Mouse (Mus musculus): ENCODE measurements around the gene Galnt14. TPM values are rescaled to one million over a fixed set of nuclear protein-coding genes. Genes with fewer than 3 reads are reported as not detected.

The Galnt14 gene
- polyA plus RNA-seq, 1 experiment from 2014 or later, result 0.52 TPM

DNA sequence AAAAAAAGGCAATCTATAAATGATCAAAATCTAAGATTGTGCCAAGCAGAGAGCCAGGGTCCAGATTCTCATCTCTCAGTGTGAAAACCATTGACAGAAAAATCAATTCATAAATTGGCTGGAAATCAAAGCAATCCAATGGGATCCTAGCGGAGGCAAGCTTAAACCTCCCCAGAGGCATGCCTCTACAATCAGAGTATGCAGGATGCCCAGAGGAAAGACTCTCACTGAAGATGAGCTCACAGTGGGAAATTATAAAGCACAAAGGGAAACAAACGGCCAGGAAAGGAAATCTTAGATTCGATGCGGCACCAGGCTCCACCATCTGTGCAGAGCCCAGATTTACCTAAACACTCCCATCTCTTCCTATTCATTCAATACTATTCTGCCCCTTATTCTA lies 220.7 kb downstream of the Galnt14 start:
- 84% methylated on average over 4 of the region's 4 CpGs for WGBS

DNA sequence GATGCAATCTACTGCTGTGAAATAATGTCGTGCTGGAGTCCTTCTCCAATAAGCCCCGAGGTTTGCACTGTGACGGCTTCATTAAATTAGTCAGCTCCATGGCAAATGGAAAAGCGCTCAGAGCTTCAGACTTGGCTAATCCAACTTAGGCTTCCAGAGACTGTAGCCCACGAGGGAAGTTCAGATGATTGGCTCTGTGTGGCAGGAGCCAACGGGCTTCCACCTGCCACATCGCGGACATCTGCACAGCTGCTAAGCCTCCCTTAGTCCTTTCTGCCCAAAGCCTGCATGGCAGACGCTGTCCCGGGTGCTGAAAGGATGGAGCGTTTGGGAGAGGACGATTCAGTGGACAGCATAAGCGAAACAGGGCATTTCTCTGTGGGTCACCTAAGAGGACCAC lies 222.5 kb downstream of the Galnt14 start:
- Histone ChIP-seq H3K27ac (ENCODE audit: low read length) (no peak overlapping the region), H3K36me3 (ENCODE audit: control insufficient read depth, insufficient read depth, low read length) (no peaks in the 10 kb centered on the region), H3K4me2 (replicated peaks; ENCODE audit: low read depth, low read length) (no peak overlapping the region), H3K9me3 (ENCODE audit: control insufficient read depth, low read depth, low read length) (no peaks in the 10 kb centered on the region), H3K9ac (replicated peaks; ENCODE audit: low read depth, low read length) (no peak overlapping the region), H3K27me3 (ENCODE audit: control insufficient read depth, insufficient read depth, low read length) (no peaks in the 10 kb centered on the region), H3K4me3 (ENCODE audit: low read depth, low read length) (no peak overlapping the region), H3K4me1 (ENCODE audit: control insufficient read depth, insufficient read depth, low read length) (no peaks in the 10 kb centered on the region)
- WGBS, result 24% methylated on average over 13 of the region's 13 CpGs
- no peak for ATAC-seq (ENCODE audit: insufficient number of reproducible peaks, insufficient read depth, low FRiP score, low read depth)

More for the DNA sequence above, 220.7 kb downstream of the Galnt14 start:
- ATAC-seq (ENCODE audit: insufficient number of reproducible peaks, insufficient read depth, low FRiP score, low read depth), result no peak
- Histone ChIP-seq H3K9me3 (ENCODE audit: control insufficient read depth, low read depth, low read length) (no peaks in the 10 kb centered on the region), H3K36me3 (ENCODE audit: control insufficient read depth, insufficient read depth, low read length) (no peaks in the 10 kb centered on the region), H3K9ac (replicated peaks; ENCODE audit: low read depth, low read length) (no peak overlapping the region), H3K4me2 (replicated peaks; ENCODE audit: low read depth, low read length) (no peak overlapping the region), H3K27me3 (ENCODE audit: control insufficient read depth, insufficient read depth, low read length) (no peaks in the 10 kb centered on the region), H3K27ac (ENCODE audit: low read length) (no peak overlapping the region), H3K4me3 (ENCODE audit: low read depth, low read length) (no peak overlapping the region), H3K4me1 (ENCODE audit: control insufficient read depth, insufficient read depth, low read length) (no peaks in the 10 kb centered on the region)

DNA sequence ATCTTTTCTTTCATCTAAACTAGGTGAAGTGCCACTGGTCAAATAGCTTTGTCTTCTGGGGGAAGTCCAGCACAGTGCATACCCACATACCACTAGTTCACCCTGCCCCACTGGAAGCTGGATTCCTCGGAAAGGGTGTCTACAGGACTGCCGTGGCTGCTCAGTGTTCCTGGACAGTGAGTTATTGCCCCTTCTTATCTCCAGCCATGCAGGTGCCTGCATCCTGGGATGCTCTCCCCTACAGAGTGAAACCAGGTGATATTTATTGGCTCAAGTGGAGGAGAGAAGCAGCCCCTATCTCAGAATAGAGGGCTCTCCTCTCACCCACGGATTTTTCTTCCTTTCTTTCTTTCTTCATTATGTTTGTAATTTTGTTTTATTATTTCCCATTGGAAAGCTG lies 222.9 kb downstream of the Galnt14 start:
- Histone ChIP-seq H3K27me3 (ENCODE audit: control insufficient read depth, insufficient read depth, low read length) (no peaks in the 10 kb centered on the region), H3K27ac (ENCODE audit: low read length) (no peak overlapping the region), H3K4me1 (ENCODE audit: control insufficient read depth, insufficient read depth, low read length) (no peaks in the 10 kb centered on the region), H3K4me3 (ENCODE audit: low read depth, low read length) (no peak overlapping the region), H3K4me2 (replicated peaks; ENCODE audit: low read depth, low read length) (no peak overlapping the region), H3K9me3 (ENCODE audit: control insufficient read depth, low read depth, low read length) (no peaks in the 10 kb centered on the region), H3K9ac (replicated peaks; ENCODE audit: low read depth, low read length) (no peak overlapping the region), H3K36me3 (ENCODE audit: control insufficient read depth, insufficient read depth, low read length) (no peaks in the 10 kb centered on the region)
- 58% methylated on average over 3 of the region's 3 CpGs for WGBS
- ATAC-seq (ENCODE audit: insufficient number of reproducible peaks, insufficient read depth, low FRiP score, low read depth), result no peak

DNA sequence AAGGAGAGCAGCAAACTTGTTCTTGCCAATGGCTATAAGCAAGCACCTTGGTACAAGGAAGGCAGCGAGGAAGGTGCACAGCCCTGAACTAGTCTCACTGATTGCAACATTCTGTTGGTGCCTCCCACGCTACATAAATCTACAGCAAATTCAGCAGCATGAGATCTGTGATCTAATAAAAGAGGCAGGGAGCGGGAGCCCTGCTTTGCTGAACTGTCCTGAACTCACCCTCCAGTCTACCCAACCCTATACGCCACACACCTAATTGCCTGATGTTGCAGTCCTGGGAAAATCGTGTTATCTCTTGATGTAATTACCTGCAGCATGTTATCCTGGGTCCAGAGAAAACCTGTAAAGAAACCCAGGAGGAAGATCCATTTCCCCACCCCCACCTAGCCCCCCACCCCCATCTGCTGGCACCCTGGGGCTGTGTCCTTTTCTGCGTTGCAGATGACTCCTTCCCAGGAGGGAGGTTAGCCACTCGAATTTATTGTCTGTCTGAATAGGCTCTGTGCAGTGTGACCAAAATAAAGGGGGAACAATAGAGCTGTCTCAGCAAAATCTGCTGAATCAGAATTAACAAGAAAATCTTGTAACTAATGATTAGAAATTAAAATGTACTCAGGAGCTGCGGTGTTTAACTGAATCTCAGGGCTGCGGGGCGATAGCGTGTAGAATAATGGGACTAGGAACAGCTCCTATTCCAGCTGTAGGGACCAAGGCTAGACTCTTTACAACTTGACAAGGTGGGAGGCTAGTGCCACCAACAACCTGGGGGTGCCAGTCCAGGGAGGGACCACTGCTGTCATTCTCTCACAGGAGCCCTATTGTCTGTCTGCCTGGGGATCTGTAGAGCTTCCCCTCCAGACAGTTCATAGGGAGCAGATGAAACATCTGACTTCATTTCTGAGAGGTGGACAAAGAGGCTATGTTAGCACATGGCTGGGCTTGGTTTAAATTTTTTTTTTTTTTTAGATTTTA lies 232.9 kb downstream of the Galnt14 start:
- no peak overlapping the region for H3K4me3 ChIP-seq (ENCODE audit: low read depth, low read length)
- H3K27ac ChIP-seq (ENCODE audit: low read length), result no peak overlapping the region
- H3K4me1 ChIP-seq (ENCODE audit: control insufficient read depth, insufficient read depth, low read length), result no peaks in the 10 kb centered on the region
- no peak overlapping the region for H3K9ac ChIP-seq (replicated peaks; ENCODE audit: low read depth, low read length)
- H3K36me3 ChIP-seq (ENCODE audit: control insufficient read depth, insufficient read depth, low read length), result no peaks in the 10 kb centered on the region
- no peaks in the 10 kb centered on the region for H3K9me3 ChIP-seq (ENCODE audit: control insufficient read depth, low read depth, low read length)
- H3K4me2 ChIP-seq (replicated peaks; ENCODE audit: low read depth, low read length), result no peak overlapping the region
- no peak for ATAC-seq (ENCODE audit: insufficient number of reproducible peaks, insufficient read depth, low FRiP score, low read depth)
- 67% methylated on average over 11 of the region's 11 CpGs for WGBS
- H3K27me3 ChIP-seq (ENCODE audit: control insufficient read depth, insufficient read depth, low read length), result no peaks in the 10 kb centered on the region

DNA sequence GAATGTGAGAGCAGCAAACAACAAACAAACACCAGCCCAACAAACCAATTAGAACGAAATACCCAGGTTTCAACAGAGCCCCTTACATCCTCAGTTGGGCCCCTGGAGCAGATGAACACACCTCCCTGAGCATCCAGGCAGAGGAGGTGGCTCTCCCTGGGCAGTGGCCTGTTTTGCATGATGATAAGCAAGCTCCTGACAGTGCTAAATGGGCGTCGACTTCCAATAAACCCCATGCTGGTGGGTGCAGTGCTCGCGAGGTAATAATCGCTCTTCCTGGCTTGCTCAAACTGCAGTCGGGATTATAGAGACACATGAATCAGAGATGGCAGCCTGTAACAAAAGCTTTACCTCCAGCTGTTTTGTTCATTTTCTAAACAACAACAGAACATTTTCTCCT lies 235.9 kb downstream of the Galnt14 start:
- Histone ChIP-seq H3K4me2 (replicated peaks; ENCODE audit: low read depth, low read length) (no peak overlapping the region), H3K9me3 (ENCODE audit: control insufficient read depth, low read depth, low read length) (no peaks in the 10 kb centered on the region), H3K4me3 (ENCODE audit: low read depth, low read length) (no peak overlapping the region), H3K27me3 (ENCODE audit: control insufficient read depth, insufficient read depth, low read length) (no peaks in the 10 kb centered on the region), H3K4me1 (ENCODE audit: control insufficient read depth, insufficient read depth, low read length) (no peaks in the 10 kb centered on the region), H3K9ac (replicated peaks; ENCODE audit: low read depth, low read length) (no peak overlapping the region), H3K36me3 (ENCODE audit: control insufficient read depth, insufficient read depth, low read length) (no peaks in the 10 kb centered on the region), H3K27ac (ENCODE audit: low read length) (no peak overlapping the region)
- ATAC-seq (ENCODE audit: insufficient number of reproducible peaks, insufficient read depth, low FRiP score, low read depth), result no peak
- WGBS, result 57% methylated on average over 7 of the region's 7 CpGs

DNA sequence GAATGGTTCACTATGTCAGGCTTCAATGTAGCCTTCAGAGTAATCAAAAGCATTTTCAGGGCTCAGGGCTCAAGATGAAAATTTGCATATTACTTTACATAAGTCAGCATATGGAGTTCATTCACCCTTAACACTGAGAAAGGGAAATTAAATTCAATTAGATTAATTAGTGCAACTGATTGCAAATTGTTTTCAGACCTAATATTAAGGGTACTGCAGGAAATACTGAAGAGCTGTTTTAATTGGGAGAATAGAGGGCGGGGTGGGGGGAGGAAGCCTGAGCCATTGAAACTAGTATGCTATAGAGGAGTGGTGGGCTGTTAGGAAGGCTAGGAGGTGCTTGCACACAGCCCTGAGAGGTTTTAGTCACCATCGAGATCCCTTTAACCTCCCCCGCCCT lies 237.2 kb downstream of the Galnt14 start:
- H3K4me3 ChIP-seq (ENCODE audit: low read depth, low read length), result no peak overlapping the region
- H3K4me2 ChIP-seq (replicated peaks; ENCODE audit: low read depth, low read length), result no peak overlapping the region
- no peak overlapping the region for H3K9ac ChIP-seq (replicated peaks; ENCODE audit: low read depth, low read length)
- ATAC-seq (ENCODE audit: insufficient number of reproducible peaks, insufficient read depth, low FRiP score, low read depth), result no peak
- no peaks in the 10 kb centered on the region for H3K4me1 ChIP-seq (ENCODE audit: control insufficient read depth, insufficient read depth, low read length)
- 66% methylated on average over 3 of the region's 3 CpGs for WGBS
- H3K27ac ChIP-seq (ENCODE audit: low read length), result no peak overlapping the region
- H3K9me3 ChIP-seq (ENCODE audit: control insufficient read depth, low read depth, low read length), result no peaks in the 10 kb centered on the region
- no peaks in the 10 kb centered on the region for H3K36me3 ChIP-seq (ENCODE audit: control insufficient read depth, insufficient read depth, low read length)
- H3K27me3 ChIP-seq (ENCODE audit: control insufficient read depth, insufficient read depth, low read length), result no peaks in the 10 kb centered on the region

DNA sequence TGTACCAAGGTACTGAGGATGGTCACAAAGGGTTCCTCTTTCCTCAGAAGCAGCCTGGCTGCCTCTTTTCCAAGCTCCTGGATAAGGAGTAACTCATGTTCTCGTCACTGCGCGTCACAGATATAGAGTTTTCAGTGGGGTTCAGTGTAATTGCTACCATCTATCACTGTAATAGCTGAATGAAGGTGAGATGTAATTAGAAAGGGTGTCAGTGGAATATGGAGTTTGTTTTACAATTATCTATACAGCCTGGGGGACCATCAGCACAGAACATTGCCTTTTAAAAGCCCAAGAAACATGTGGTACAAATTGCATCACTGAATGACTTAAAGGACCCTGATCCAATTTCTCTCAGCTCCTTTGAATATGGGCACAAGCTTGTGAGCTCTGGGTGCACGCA lies 249.4 kb downstream of the Galnt14 start:
- no peaks in the 10 kb centered on the region for H3K27me3 ChIP-seq (ENCODE audit: control insufficient read depth, insufficient read depth, low read length)
- H3K4me1 ChIP-seq (ENCODE audit: control insufficient read depth, insufficient read depth, low read length), result no peaks in the 10 kb centered on the region
- ATAC-seq (ENCODE audit: insufficient number of reproducible peaks, insufficient read depth, low FRiP score, low read depth), result no peak
- H3K9me3 ChIP-seq (ENCODE audit: control insufficient read depth, low read depth, low read length), result no peaks in the 10 kb centered on the region
- H3K9ac ChIP-seq (replicated peaks; ENCODE audit: low read depth, low read length), result no peak overlapping the region
- H3K4me3 ChIP-seq (ENCODE audit: low read depth, low read length), result no peak overlapping the region
- WGBS, result 91% methylated on average over 4 of the region's 4 CpGs
- H3K27ac ChIP-seq (ENCODE audit: low read length), result no peak overlapping the region
- no peaks in the 10 kb centered on the region for H3K36me3 ChIP-seq (ENCODE audit: control insufficient read depth, insufficient read depth, low read length)
- no peak overlapping the region for H3K4me2 ChIP-seq (replicated peaks; ENCODE audit: low read depth, low read length)

DNA sequence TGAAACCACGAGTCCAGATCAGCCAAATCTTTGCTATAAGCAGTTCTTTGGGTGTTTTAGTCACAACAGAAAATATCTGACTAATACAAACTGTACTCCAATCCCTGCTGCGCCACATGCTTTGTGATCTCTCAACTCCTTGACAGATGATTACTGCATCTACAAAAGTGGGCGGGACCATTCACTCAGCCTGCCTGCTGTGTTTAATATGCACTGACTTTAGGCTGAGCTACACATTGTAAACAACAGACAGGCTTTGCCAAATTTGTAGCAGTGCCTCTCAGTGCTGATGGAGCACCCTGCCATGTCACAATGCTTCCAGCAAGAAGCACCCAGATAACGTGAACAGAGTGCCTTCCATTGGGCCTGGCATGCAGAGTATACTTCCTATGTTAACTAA lies 251.5 kb downstream of the Galnt14 start:
- H3K27me3 ChIP-seq (ENCODE audit: control insufficient read depth, insufficient read depth, low read length), result no peaks in the 10 kb centered on the region
- no peaks in the 10 kb centered on the region for H3K9me3 ChIP-seq (ENCODE audit: control insufficient read depth, low read depth, low read length)
- H3K36me3 ChIP-seq (ENCODE audit: control insufficient read depth, insufficient read depth, low read length), result no peaks in the 10 kb centered on the region
- H3K4me3 ChIP-seq (ENCODE audit: low read depth, low read length), result no peak overlapping the region
- WGBS, result 71% methylated on average over 4 of the region's 4 CpGs
- no peak overlapping the region for H3K4me2 ChIP-seq (replicated peaks; ENCODE audit: low read depth, low read length)
- no peak overlapping the region for H3K9ac ChIP-seq (replicated peaks; ENCODE audit: low read depth, low read length)
- H3K4me1 ChIP-seq (ENCODE audit: control insufficient read depth, insufficient read depth, low read length), result no peaks in the 10 kb centered on the region
- H3K27ac ChIP-seq (ENCODE audit: low read length), result no peak overlapping the region
- ATAC-seq (ENCODE audit: insufficient number of reproducible peaks, insufficient read depth, low FRiP score, low read depth), result no peak

DNA sequence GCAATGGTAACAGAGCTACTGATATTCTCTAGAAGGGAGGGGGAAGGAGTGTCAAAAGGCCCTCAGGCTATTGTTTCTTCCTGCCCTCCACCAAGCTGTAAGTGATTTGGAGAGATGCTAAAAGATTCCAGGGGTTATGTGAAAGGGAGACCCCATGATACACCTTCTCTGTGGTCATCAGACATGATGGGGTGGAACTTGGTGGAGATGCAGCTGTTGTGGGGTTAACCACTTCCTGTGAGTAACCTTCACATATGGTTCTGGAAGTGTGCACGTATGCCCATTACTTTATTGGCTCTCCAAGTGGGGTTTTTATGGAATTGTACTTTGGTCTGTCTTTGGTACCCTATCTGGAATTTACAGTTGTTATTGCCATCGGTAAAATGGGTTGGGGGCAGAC lies 253.7 kb downstream of the Galnt14 start:
- Histone ChIP-seq H3K9me3 (ENCODE audit: control insufficient read depth, low read depth, low read length) (no peaks in the 10 kb centered on the region), H3K27me3 (ENCODE audit: control insufficient read depth, insufficient read depth, low read length) (no peaks in the 10 kb centered on the region), H3K9ac (replicated peaks; ENCODE audit: low read depth, low read length) (no peak overlapping the region), H3K27ac (ENCODE audit: low read length) (no peak overlapping the region), H3K4me3 (ENCODE audit: low read depth, low read length) (no peak overlapping the region), H3K4me1 (ENCODE audit: control insufficient read depth, insufficient read depth, low read length) (no peaks in the 10 kb centered on the region), H3K36me3 (ENCODE audit: control insufficient read depth, insufficient read depth, low read length) (no peaks in the 10 kb centered on the region), H3K4me2 (replicated peaks; ENCODE audit: low read depth, low read length) (no peak overlapping the region)
- WGBS, result 86% methylated on average over 2 of the region's 2 CpGs
- ATAC-seq (ENCODE audit: insufficient number of reproducible peaks, insufficient read depth, low FRiP score, low read depth), result no peak
